Mouse (Mus musculus): ENCODE measurements around the gene Focad.

The Focad gene

DNA sequence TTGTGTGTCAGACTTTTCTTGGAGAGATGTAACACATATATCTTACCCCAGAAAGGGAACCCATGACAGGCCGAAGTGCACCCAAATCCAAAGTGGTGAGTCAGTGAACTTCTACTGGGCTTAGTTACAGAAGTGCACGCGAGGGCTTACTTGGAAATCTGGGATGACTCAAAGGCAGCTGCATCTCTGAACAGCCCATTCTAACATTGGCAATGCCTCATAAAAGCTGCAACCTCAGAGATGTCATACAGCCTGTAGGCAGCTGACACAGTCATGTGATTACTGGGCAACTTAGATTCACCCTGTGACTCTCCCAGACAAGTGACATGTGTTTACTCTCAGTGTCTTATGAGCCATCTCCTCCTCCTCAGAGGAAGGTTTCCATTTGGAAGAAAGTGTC, 119.5 kb downstream of the Focad start:
- DNase-seq: no peak

DNA sequence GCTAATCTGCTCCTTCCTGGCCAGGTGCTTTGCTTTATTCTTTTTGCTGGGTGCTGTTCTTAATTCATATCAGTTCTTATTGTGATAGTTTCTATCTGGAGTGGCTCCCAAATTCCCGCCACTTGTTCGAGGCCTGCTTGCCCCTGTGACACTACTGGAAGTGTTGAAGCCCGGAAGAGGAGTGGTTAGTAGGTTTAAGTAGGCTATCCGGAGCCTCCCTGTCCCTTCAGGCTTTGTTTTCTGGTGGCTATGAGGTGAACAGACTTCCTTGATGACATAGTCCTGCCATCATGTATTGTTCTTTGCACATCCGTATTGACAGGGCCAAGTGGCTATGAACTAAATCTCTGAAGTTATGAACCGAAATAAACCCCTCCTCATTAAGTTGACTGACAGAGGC, 123.9 kb downstream of the Focad start:
- DNase-seq: no peak

DNA sequence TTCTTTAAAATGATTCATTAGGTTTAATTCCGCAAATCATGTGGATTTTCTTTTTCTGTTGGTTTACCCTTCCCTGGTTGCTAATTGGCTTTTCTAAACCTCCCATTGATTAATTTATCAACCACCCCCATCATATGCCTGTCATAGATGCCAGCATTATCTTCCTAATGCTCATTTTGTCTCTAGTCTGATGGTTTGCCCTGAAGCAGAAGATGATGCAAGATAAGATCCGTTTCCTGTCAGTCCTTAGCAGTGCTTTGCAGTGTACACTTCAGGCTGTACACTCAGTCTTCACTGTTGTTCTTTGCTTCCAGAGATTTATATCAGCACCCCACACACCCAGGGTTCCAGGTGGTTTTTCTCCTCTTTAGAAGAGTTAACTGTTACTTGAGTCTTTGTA, 124.4 kb downstream of the Focad start:
- DNase-seq: no peak

DNA sequence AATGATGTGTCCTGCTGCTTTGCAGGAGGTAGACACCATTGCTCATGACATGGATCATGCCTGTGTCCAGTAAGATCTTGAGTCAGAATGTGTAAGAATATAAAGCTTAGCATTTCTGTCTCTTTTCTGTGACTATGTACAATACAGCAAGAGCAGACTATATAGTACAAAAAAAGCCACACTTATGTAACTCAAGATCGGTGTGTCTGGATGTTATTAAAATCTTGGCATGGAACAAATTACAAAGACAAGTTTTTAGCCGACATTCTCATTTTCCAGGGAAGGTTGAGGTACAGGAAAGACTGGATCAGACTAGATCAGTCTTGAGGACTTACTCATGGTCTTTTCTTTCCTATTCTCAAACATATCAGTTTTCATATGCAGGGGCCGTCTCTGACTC, 136.9 kb downstream of the Focad start:
- DNase-seq: no peak

DNA sequence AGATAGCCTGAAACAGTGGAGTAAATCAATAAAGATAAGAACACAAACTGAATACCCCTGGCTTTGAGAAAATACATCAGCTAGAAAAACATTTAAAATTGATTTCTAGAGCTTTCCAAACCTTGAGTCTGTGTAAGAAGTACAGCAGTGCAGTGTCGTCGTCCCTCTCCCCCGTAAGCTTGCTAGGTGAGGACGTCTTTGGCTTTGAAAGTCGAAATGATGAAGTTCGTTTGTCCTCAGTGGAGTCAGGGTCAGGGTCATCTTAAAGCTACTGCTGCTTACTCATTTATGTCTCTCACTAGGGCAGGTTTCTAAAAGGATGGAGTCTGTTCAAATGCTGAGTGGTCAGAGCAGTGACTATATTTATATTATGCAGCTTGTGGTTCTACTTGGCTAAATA, 141.5 kb downstream of the Focad start:
- DNase-seq: no peak

DNA sequence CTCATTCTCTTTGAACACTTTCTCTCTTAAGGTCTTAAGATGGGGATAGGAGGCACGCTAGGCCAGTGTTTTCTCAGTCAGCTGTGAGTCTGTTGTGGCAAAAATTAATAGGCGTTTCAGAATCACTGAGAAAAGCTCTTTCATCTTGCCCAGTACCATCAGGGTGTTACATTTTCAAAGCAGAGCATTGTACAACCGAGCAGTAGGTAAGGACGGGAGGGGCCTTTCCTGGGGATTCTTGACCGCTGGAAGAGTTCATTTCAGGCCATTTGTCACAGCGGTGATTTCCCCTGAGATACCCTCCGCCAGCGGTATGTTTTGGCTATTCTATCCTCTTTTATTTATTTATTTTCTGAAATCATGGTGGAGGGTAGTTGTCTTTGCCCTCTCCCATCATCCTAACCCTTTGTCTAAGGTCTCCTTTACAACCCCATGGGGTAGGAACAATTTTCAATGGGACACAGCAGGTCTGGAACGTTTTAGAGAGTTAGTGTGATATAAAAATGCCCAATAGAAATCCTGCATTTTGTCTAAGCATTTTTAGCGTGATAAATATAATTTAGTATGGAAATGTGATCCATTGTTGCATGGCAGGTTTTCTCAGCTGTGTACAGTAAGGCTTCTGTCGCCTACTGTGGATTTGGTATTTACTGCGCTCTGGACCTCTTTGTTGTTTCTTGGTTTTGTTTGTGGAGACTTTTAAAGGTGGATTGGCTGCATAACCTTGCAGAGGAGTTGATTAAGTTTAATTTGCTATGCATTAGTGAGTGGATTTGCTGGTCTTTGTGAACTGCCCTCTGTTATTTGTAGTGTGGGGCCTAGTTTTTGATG, 142.7 kb downstream of the Focad start:
- DNase-seq: no peak

DNA sequence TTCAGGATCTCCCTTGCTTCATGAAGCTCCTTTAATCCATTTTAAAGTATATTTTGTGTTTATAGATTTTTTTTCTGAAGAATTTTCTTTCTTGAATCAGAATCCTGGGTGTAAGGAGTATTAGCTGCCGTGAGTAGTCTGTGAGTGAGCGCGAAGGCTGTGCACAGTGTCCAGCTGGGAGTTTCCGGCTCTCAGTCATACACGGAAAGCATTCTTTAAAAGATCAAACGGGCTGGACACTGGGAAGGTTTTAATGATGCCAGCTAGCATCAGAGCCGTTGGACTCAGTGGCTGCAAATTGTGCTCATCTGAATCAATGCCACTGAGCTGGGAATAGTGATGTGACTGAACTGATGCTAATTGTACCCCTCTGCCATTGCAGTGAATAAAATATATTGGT, 143.9 kb downstream of the Focad start:
- DNase-seq: no peak

DNA sequence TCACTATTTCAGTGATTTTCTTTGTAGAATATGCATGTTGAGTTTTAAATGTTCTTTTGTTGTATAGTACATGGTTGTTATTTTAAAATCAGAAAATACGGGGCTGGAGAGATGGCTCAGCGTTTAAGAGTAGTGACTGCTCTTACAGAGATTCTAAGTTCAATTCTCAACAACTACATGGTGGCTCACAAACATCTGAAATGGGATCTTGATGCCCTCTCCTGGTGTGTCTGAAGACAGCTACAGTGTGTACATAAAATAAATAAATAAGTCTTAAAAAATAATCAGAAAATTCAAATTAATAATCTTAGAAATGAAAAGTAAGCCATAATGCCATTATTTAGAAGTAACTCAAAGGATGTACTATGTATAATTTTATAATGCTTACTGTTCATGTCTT, 149.4 kb downstream of the Focad start:
- no peak for DNase-seq

DNA sequence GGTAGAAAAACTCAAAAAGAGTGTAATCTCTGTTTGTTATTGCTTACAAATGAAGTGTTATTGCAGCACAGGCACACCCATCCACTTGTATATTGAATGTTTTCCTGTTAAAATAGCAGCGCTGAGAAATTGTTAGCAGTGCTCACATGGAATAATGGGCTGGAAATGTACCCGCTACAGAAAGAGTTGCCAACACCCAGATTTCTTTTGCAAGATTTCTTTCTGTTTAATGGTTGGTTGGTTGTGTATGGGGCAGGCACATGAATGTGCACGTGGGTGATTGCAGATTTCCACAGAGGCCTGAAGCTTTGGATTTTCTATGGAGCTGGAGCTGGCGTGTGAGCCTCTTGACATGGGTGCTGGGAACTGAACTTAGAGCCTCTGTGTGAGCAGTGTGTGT, 151.1 kb downstream of the Focad start:
- DNase-seq: no peak

DNA sequence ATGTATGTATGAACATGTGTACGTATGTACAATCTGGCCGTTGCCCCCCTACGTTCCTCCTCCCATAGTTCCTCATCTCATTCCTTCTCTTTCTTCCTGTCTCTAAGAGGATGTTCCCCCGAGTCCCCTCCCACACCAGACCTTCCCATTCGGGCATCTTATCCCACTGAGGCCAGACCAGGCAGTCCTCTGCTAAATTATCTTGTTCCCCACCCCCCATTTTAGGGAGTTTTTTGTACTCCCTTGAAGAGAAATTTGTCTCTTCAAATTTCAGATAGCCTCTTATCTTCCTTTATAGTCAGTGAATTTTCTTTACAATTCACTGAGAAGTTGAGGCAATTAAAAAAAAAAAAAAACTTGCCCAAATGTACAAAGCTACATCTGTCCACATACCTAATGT, 166.9 kb downstream of the Focad start:
- no peak for DNase-seq

DNA sequence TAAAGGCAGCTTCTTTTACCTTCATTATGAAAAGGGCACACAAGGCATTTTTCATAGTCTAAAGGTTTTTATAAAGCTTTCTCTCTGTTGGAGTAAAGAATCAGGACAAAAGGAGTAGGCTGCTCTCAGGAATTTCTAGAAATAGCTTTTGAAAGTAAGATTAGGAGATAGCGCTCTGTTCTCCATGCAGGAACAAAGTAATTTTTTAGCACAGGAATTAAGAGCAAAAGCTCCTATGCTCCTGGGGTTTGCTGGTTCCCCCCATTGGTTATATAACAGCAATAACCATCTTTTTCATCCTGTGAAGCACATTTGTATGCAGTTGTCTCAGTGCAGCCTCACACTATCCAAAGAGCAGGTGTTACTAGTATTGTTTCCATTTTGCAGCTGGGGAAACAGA, 170.1 kb downstream of the Focad start:
- DNase-seq: no peak

DNA sequence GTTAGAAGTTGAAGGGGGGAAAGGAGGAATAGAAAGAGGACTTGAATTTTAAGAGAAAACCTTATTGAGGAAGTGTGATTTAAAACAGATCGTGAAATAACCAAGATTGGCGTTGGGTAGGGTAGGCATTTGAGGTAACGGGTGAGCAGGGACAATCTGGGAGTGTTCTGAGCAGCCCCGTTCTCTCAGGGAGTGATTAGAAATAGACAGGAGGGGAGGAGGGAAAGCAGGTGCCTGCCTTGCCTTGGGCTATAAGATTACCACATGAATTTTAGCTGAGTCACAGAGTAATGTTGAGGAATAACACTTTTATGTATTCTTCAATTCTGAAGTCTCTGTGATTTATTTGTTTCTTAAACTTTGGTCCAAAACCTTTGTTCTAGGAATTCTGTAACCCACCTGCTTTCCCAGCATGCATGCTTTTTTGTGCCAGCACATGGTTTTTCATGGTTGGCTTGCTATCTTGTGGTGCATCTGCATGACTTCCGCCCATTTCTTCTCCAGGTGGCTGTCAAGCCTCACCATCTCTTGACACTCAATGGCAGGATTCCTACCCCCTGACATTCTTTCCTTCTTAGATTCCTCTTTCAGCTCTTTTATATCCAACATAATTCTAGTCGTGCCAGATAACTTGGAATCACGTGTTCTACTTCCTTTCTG, 176.1 kb downstream of the Focad start:
- DNase-seq: no peak

DNA sequence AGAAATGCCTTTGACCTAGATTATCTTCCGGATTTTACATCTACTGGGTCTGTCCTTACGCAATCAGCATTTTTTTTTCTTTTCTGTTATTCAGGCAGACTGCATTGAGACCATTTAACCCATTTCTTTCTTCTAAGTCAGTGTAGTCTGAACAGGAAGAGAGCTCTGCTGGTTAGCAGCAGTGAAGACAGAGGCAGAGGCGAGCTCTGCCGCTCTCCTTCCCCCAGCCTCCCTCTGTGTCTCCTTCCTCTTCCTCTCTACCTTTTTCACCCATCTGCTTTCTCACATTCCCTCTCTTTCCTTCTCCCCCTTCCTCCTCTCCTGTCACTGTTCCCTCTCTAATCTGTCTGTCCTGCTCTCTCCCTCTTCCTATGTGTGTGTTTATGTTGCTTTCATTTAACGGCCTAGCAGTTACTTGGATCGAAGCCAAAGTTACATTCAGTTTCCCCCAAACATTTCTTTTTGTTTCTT, 181.2 kb downstream of the Focad start:
- no peak for DNase-seq

DNA sequence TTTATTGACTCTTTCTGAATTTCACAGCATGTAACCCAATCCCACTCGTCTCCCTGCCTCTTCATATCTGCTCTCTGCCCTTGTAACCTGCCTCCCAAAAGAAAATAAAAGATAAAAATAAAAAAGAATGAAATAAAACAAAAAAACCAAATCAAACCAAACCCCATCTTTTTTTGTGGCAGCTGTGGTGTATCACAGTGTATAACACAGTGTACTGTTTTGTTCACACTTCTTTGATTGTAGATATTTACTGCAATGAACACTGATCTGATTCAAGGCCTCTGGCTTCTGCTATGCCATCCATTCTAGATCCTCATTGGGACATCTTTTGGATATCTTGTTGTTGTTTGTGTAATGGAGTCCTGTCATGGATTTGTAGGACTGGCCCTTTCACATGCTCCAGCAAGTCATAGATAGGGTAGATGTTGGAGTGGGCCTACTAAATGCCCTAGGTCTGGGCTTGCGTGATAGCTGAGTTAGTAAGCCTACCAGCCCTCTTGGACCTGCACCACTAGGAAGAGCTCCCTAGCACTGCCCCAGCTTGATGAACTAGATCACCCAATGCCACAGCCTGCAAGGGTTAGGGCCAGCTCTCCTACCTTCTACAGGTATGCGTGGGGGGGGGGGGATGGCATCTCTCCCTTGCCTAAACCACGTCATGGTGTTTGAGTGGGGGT, 181.8 kb downstream of the Focad start:
- DNase-seq: no peak

DNA sequence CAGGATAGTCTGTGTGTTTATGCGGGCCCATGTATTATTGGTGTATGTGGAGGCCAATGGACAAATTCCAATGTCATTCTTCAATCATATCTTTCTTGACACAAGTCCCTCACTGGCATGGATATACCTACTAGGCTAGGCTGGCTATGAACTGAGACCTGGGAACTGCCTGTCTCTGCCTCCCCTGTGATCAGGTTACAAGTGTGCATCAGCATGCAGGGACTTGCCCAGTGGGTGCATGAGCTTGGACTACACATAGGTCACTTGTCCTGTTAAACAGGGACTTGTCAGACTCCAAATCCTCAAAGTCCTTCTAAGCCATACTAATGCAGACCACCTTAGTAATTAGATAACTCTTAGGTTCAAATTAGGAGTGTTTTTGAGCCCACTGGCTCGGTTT, 184.1 kb downstream of the Focad start:
- DNase-seq: no peak

DNA sequence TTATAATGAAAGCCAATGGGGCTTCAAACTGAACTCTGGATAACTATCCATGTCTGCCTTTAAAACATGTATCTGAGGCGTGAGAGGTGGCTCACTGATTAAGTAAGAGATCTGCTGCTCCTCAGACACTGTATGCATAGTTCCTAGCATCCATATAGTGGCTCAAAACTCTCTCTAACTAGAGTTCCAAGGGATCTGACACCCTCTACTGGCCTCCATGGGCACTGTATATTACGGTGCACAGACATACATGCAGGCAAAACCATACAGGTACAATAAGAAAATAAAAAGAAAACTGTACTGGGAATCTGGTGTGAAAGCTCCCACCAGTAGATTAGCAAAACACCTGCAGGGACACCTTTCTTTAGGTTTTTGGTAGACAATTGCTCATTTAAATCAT, 186.1 kb downstream of the Focad start:
- no peak for DNase-seq

DNA sequence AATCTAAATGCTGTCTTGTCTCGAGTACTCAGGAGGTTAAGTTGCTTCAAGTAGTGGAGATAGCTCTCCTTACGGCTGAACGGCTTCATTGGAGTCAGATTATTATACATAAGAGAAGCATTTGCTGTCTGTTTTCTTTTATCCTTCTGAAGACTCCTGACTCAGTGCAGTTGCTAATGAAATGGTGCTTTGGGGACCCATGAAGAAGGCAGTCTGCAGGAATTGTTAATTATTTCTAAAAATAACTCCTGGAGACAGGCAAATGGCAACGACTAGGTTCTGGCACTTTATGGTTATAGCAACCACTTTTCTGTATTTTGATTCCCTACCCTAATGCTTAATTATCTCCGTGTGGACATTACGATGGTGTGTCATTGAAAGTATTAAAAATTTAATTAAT, 201.1 kb downstream of the Focad start:
- no peak for DNase-seq

DNA sequence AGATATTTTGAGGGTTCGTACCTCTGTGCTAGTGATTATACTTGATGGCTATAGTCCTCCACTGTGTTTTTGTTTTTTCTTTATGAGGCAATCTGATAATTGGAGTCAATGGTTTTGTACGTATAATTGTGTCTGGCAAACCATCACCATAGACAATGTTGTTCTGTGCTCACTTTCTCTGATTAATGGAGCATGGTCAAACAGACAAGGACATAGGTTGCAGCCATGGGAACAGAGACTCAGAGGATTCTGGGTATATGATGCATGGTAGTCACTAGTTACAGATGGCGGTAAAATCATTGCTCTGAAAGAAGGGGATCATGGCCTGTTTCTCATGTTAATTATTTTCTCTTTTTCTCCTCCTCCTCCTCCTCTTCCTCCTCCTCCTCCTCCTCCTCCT, 205.1 kb downstream of the Focad start:
- DNase-seq: no peak

DNA sequence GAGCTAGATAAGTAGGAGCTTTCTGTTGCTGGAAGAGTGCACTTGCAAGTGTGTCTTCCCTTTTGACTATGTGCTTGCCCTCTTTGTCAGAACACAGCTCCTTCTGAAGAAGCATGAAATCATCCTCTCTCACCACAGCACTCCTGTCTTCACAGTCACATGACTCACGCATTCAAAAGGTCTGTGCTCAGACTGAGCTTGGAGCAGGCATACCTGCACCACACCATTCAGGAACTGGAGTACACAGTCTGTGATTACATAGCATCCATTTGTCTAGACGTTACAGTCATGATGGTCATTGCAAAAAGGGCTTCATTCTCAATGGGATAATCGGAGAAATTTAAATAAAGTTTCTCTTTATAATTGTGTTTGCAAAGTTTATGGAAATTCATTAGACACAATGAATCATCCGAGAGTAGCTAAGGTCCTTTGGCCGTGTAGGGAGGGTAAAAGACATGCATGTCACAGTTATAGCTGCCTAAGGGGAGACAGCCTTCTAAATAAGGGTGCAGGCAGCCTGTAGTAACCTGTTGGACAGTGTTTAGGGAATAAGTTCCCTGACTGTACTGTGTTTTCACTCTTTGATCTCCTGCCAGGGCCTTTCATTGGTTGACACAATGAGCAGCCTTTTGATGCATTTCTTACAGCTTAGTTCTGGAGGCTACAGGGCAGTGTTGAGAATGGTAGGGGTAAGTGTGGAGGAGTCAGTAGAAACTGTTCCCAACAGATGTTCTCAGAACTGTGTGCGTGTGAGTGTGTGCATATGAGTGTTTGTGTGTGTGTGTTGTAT, 206.6 kb downstream of the Focad start:
- no peak for DNase-seq

DNA sequence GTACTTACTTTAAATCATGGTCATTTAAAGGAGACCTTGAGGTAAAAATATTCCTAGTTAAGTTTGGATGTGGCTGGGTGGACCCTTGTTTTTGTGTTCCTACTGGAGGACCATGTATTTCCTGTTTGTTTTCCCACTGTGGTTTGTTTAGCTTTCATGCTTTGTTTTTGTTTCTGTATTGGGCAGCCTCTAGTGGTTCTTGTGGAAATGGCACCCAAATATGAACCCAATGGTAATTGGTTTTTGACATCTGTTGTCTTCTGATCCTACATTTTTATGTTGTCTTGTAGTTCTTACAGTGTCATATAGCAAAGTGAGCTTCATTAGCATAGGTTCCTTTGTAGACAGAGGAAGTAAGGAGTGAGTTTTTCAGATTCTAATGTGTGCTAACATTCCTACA, 207.9 kb downstream of the Focad start:
- peak; percentile 45 for DNase-seq

DNA sequence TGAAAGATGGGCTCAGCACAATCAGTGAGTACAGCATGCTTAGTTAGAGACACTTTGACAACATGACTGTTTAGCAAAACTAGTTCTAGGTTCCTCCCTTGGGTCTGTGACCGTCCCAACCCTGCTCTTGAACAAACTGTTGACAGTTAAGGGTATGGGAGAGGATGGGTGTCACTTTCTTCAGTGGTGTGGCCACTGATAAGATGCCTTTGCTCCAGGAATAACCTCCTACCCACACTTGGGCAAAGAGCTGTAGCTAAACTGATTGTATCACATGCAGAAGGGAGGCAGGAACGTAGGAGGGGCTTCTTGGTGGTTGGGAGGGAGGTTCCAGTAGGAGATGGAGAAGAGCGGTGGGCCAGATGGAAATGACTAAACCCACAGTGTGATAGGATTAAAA, 213.3 kb downstream of the Focad start:
- no peak for DNase-seq

DNA sequence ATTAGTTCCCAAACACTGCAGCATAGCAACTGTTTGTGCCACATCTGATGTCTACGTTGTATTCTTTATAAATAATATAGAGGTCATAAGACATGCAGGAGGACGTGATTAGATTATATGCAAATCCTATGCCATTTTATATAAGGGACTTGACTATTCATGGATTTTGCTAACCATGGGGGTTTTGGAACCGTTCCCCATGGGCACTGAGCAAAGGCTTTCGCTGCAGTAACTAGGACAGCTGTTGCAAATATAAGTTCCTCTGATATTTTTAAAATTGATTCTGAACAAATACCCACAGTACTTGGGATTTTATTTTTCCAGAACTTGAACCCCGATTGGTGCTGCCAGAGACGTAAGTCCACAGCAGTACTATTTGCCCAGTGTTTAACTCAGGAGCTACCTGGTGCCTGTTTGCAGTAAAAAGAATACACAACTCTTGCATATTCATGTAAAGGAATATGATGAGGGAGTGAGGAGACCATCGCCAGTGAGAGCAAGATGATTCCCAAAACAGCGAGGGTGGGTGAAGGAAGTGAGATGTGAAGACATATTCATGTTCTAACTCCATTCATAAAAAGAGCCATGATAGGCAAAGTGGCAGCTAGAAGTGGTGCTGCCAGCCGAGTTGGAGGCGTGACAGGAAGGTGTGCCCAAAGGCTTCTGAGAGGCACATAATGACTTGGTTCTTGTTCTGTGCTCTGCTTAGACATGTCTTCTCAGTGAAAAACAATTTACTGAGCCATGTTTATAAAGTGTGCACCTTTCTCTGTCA, 214.1 kb downstream of the Focad start:
- DNase-seq: no peak
